Mouse (Mus musculus) CD8-positive naive resting alpha-beta T cell, adult 2 months (primary cell): ENCODE measurements around the gene Lipc.

Source experiments
- DNase-seq, 2 experiments: peaks; one replicate each; pipeline ENCODE4 v3.0.0; 2022; ENCODE audit warnings: low read depth in 2 of 2, low spot score in 2 of 2

The Lipc gene

GRCm38 (mm10) chr9:70829784-70830488 is 122.1 kb downstream of the Lipc start:
- DNase-seq: no peak

- no peak for DNase-seq
These were observed 124.1 kb downstream of the Lipc start for GRCm38 (mm10) chr9:70827911-70828310.

GRCm38 (mm10) chr9:70824103-70824502 is 127.9 kb downstream of the Lipc start:
- DNase-seq: no peak

- DNase-seq: no peak
These were observed 133.3 kb downstream of the Lipc start for GRCm38 (mm10) chr9:70818739-70819138.

DNA sequence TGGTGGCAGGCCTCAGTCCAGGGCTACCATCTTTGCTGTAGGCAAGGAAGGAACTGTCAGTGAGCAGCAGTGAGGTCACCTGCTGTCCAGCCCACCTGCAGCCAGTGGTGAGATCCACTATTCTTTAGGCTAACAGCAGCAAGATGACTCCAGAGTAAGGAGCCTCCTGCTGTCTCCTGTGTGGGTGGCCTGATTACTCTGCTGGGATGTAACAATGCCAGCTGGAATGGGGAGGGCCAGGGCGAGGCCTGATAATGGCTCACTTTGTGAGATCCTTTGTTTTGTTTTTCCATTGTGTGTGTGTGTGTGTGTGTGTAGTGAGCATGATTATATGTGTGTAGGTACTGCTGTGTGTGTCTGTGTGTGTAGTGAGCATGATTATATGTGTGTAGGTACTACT is 134.6 kb downstream of the Lipc start:
- DNase-seq: no peak

DNA sequence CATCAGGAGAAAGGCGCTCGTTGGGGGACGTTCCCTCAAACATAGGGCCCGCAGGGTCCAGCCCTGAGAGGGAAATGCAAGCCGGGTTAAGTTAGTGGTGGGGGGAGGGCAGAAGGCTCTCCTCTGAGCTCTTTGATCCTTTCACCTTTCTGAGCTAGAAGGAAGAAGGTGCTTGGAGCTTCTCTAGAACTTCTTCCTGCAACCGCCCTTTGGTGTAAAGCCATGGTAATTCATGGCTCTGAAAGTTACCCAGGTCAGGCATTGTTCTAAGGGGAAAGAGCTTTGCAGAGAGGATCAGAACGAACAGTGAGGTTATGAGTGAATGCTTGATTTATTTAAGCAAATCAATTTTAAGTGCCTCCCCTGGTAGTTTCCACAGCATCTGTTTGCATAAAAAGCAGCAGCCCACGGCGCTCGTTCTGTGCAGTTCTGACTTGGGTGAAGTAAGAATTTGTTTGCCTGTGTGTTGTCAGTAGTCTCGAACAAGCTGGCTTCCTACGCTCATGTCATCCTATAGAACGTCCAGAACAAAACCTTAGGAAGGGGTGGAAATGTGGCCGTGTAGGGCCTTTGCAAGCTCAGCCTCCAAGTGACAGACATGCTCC is 135.2 kb downstream of the Lipc start:
- DNase-seq: no peak

- DNase-seq: no peak
These were observed 139.5 kb downstream of the Lipc start for GRCm38 (mm10) chr9:70812551-70812950.

DNA sequence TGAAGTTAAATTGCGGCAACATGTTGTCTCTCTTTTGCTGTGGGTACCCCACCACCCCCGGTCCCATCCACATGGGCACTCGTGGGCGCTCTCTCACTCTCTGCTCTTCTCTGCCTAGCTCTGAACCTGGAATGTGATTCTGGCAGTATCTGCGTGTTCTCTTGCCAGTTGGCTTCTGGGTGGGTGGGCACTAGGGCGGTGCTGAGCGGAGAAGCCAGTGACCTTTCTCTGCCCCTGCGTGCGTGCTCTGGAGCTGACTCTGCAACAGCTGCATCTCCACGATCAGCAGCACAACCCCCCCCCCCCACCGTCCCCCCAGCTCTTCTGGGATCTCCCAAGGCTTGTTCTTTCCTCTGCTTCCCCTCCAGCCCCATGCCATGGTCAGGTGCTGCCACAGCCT is 144.3 kb downstream of the Lipc start:
- no peak for DNase-seq

DNA sequence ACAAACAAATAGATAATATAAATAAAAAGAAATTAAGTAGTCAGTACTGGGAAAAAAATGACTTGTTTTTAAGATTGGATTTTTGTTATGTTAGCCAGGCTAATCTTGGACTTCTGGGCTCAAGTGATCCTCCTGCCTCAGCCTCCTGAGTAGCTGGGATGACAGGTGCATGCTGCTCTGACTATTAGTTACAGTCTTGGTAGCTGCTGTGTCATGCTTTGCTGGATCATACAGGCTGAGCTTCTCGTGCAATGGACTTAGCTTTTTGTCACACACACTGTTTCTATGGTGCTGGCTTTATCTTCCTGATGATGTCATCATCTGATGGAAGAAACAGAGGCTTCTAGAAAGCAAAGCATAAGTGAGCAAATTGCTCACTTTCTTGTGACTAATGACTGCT is 146.0 kb downstream of the Lipc start:
- no peak for DNase-seq

DNA sequence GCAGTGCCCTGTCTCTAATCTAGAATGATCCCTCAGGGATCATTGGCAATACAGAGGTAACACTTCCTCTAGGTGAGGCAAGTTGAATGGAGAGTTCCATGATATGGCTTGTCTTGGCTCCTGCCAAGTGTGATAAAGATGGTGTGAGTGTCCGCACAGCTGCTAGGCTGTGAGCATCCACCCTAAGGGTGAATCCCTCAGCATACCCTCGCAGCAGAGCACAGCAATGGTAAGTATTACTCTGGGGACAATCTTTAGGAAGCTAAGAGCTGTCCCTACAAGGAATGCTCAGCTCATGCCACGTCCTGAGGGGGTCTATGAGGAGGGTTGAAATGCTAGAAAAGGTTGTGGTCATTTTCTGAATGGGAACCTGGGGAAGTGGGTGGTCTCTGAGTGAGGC is 149.2 kb downstream of the Lipc start:
- no peak for DNase-seq

- DNase-seq: no peak
These were observed 150.3 kb downstream of the Lipc start for GRCm38 (mm10) chr9:70801761-70802160.

- no peak for DNase-seq
These were observed 151.3 kb downstream of the Lipc start for GRCm38 (mm10) chr9:70800588-70801315.

- DNase-seq: no peak
These were observed 156.6 kb downstream of the Lipc start for GRCm38 (mm10) chr9:70795439-70795757.

DNA sequence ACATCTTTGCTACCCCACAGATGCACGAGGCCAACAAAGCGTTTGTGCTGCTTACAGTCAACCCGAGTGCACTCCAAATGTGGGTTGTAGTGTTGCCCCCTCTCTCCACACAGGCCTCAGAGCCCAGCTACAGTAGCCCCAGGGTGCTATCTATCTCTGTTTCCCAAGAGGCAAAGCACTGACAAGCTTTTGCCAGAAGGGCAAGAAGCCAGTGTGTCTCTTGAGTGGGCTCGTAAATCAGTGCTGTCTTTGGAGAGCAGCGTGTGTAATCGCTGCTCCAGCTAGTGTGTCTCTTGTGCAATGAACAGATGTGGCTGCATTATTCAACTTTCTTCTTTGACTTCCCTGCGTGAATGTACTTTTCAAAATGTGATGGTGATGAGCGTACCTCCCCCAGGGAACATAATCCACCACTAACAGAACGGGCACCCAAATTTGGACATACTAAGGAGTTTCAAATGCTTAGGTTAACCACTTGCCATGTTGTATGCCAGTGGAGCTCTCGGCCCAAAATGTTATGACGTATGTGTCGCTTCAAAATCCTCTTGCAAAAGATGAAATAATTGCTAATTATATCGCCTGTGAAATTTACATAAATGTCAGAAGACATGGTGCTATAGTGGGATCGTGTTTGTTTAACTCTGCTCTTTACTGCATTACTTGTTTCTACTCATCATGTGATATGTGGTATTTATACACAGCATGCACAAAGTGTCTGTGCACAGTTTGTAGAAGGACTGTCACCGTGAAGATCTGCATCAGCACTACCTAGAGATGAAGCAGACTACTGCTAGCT is 157.2 kb downstream of the Lipc start:
- DNase-seq: no peak

- no peak for DNase-seq
These were observed 161.4 kb downstream of the Lipc start for GRCm38 (mm10) chr9:70790621-70791020.

- no peak for DNase-seq
These were observed 163.3 kb downstream of the Lipc start for GRCm38 (mm10) chr9:70788705-70789104.

- no peak for DNase-seq
These were observed 169.8 kb downstream of the Lipc start for GRCm38 (mm10) chr9:70782191-70782590.

DNA sequence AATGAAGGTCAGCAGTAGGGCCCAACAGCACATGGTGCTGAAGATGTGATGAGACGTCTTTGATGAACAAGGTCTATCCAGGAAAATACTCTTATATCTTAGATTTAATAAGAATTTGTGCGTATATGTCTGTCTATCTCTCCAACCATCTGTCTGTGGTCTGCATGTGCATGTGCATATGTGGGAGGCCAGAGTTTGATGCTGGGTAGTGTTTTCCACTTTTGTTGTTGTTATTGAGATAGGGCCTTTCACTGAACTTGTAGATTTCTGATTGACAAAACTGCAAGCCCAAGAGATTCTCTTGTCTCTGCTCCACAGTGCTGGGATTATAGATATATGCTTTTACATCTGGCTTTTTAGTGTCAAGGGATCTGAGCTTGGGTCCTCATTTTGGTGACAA is 176.5 kb downstream of the Lipc start:
- DNase-seq: no peak

DNA sequence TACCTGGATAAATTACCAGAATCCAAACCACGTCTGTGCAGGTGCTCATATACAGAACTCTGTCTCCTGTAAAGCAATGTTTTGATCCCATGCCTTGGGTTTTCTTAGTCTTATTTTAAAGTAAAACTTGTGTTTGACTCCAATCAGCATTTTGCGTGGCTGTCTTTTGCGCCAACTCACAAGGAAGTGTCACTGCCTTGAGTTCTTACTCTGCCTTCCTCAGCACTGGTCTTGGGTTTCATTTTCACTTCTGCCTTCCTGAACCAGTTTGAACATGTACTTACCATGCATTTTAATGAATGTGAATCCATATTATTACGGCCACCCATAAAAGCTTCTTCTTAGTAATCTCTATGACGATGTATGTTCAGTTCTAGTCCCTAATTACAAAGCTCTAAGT is 191.1 kb downstream of the Lipc start:
- DNase-seq: no peak

DNA sequence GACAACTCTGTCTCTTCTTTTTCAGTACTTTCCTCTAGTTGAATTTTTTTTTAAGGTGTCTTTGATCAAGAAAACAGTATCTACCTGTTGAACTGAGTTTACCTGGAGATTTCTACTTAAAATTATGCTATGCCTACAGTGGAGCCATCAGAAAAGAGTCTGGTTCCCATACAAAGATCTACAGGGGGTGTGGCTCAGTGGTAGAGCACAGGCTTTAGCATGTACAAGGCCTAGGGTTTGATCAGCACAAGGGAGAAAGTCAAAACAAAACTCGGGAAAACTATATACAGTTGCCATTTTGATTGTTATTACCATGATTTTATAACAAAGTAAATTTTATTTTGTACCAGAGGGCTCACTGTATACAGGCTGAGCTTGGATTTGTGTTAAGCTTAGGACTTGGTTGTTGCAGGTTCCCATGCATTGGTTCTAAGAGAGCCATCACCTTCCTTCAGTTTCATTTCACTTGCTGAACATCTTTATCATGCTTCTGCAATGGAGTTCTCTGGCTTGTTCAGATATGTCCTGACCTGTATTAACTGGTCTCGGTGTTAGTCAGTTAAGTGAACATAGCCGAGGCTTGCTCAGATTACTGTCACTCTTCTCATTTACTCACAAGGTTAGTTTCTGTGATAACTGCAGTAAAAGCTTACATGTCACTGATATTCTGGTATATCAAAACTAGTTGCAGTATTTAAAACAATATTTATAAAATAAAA is 200.4 kb downstream of the Lipc start:
- no peak for DNase-seq
